Mouse (Mus musculus): ENCODE data around the gene Mgst2.

DNA sequence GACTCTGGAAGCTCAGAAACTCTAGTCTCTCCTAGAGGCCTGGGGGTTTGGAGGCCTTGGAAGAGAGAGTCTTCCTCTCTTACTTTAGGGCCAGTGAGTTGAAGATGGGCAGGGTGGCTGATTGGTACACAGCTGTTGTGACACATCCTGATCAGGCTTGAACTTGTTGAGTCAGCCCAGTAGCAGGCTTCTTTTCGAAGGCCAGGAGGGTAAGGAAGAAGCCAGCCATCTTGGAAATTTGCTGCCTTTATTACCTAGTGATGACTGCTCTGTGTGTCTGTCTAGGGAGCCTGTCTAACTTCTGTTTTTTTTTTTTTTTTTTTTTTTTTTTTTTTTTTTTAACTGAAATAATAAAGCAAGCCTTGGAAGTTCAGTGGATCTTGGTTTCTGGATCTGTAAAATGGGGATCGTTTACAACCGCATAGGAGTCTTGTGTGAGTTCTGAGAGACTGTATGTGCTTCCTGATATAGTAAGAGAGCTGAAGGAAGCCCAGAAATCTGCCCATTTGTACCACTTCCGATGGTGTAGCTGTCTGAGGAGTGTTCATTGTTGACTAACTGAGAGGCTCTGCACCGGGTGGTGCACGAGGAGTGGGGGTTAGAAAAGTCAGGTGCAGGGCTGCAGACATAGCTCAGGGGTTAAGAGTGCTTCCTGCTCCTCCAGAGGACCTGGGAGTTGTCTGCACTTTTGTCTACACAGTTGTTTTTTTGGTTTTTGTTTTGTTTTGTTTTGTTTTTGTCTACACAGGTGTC lies 5.7 kb upstream of the Mgst2 start:
- TF ChIP-seq POLR2A (IDR thresholded peaks at IDR 0.05; ENCODE audit: borderline replicate concordance, control insufficient read depth, low read depth, low read length), result no peak
- TF ChIP-seq CTCF (IDR thresholded peaks at IDR 0.05; ENCODE audit: control insufficient read depth, insufficient read depth, low read length), result no peak

All from bone marrow, adult 2 months (tissue).